Mouse (Mus musculus) thymus, adult 2 months (tissue): ENCODE measurements around the gene Kat6b.

Experiments used
- CTCF ChIP-seq: fragments of 200-500 bp; IDR thresholded peaks from 2 replicates; pipeline ENCODE4 v1.5.1; 2012; ENCODE audit warnings: mild to moderate bottlenecking, control low read depth, low read length, moderate library complexity, borderline replicate concordance; ENCODE audit not compliant: control insufficient read depth, poor library complexity, insufficient read depth; ENCODE audit errors: extremely low read depth
- POLR2A ChIP-seq: fragments of 200-500 bp; IDR thresholded peaks from 2 replicates; pipeline ENCODE4 v1.6.1; 2012; ENCODE audit warnings: mild to moderate bottlenecking, low read length, control low read depth, moderate library complexity; ENCODE audit not compliant: control insufficient read depth, poor library complexity, insufficient read depth; ENCODE audit errors: extremely low read depth

DNA sequence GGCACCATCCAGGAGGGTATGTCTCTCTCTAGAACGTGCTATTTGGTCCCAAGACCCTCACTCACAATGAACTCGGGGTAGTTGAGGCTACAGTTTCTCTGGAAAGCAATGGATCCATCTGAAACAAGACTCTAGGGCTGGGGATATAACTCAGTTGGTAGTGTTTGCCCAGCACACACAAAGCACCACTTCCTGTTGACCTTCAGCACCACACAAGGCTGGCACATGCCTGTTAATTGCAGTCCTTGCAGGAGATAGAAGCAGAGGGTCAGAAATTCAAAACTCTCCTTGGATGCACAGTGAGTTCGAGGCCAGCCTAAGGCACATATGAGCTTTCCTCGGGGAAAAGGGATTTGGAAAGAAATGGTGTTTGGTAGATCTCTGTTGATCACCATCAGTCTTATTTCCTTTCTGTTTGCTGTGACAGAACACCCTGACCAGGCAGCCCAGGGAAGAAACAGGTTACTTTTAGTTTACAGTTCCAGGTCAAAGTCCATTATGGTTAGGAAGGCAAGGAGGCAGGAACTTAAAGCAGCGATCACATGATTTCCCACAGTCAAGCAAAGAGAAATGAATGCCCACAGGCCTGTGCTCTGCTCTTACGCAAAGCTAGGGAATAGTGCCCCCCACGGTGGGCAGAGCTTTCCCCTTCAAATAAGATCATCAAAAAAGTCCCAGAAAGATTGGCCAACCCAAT is 25.4 kb upstream of the Kat6b start:
- TF ChIP-seq CTCF (no peak), POLR2A (no peak)
